Mouse (Mus musculus): Measurements from ENCODE around the gene Tmem274.

Tmem274 gene

DNA sequence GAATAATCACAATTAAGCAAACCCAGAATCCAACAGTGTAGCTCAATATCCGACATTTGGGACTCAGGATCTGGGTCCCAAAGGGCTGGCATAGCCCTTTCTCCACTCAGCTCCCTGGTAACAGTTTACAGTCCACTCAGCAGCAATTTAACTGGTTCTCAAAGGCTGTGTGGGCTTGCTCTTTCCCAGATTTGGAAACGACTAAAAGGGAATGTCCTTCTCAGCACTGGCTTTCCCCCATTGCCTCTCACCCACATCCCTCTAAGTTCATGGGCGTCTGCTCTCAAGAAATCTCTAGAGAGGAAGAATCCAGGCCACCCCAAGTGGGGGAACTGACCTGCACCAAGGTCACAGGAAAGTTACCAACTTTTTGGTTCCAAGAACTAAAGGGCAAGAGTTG is 7.4 kb downstream of the Tmem274 start:
- no peak for DNase-seq

DNA sequence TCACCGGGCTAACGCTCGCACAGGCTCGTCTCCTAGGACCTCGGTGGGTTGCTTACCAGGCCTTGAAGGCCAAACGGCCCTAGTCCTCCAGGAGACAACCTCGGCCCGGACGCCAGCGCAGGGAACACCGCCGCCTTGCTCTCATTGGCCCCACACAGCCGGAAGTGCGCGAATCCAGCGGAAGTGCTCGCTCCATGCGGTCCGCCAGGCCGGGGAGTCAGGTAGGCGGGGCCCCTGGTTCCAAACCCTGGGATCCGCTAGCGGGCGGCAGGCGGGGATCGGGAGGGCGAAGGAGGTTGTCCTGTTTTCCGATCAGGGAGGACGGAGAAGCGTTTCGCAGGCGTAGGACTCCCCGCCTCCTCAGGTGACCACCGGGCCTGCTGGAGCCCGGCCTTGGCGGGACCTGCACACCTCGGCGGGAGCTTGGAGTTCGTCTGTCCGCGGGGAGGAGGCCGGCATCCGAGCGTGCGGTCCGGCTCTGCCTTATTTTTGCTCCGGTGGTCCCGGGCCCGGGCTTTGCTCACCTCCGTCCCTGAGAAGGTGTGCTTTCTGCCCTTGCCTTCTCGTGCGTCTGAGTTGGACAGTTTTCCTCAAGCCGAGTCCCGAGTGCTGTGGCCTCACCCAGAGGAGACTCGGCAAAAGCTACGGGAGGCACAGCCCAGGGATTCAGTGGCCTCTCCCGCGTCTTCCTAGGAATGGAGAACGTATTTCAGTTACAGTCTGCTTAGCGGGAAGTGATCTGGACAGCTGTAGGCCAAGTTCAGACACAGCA is 8.1 kb downstream of the Tmem274 start, which contains the start of the genes Nmnat1 and Lzic:
Gene Nmnat1 (minus strand): TSS at position 150 of the 772 bp plus-strand sequence.
Gene Lzic (plus strand): TSS at position 177 of the 772 bp plus-strand sequence.
- DNase-seq: peak; percentile 95 to 96

DNA sequence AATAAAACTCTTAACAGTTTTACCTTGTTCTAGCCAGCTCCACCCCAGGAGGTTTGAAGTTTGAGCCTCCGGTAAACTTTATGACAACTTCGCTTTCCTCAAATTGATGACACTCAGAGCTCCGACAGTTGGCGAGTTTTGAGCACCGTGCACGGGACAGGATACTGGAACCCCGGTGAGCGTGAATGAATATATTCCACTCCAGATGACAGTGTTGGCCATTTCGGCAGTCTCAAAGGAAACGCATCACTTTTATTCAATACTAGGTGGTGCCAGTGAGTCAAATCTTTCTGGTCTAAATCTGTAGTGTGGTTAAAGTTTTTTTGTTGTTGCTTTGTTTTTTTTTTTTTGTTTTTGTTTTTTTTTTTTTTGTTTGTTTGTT is 8.6 kb downstream of the Tmem274 start:
- DNase-seq: peak in 1 of 2 experiments; percentile 29

DNA sequence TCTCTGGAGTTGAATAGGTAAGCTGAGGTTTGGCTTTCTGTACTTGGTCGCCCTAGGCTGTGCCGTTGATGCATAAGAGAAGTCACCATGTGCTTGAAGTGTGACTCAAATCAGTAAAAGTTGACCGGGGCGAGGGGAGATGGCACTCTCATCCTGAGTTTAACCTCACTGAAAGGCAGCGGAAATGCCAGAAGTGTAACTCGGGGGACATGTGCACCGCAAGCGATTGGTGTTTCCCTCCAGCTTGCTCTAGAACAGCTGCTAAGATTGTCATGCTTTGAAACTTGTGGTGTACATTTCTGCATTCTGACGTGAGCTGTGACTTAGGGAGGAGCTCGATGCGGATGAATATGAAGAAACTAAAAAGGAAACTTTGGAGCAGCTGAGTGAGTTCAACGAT is 10.6 kb downstream of the Tmem274 start:
- no peak for DNase-seq

DNA sequence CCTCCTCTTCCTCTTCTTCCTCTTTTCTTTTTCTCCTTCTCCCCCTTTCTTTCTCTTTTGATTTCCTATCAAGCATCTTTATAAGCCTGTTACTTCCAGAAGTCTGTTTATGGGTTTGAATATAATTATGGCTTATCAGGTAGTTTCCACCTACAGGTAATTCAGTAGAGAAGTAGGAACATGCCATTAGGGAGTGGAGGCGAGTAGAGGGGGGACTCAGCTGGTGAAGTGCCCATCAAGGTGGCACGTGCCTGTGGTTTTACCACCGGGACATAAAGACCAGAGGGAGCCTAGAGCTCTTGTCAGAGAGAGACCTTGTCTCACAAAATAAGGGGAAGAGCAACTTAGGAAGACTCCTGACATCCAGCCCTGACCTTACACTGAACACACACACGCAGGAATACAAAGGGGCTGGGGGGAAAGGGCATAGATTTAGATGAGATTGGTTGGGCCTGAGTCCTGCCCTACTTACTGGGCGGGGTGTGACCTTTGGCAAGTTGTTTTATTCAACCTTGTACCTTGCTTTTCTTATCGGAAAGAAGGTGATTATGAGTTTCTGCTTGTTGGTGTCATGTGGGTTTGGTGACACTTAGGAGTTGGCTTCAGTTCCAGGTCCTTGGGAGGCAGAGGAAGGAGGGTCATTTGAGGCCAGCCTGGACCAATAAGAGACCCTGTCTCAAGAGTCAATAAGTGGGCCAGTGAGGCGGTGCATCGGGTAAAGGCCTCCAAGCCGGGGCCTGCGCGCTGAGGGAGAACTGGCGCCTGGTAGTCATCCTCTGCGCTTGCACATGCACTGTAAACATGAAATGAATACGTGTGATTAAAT is 12.4 kb downstream of the Tmem274 start:
- no peak for DNase-seq

DNA sequence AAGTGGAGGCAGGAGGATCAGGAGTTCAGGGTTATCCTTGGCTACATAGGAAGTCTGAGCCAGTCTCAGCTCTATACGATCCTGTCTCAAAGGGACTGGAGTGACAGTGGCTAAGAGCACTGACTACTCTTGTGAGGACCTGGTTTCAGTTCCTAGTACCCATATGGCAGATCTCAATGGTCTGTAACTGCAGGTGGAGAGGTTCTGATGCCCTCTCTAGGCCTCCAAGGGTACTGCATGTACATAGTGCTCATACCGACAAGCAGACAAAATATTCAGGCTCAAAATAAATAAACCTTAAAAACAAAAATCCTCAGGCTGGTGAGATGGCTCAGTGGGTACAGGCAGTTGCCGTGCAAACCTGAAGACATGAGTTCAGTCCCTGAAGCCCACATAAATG is 14.0 kb downstream of the Tmem274 start:
- no peak for DNase-seq

DNA sequence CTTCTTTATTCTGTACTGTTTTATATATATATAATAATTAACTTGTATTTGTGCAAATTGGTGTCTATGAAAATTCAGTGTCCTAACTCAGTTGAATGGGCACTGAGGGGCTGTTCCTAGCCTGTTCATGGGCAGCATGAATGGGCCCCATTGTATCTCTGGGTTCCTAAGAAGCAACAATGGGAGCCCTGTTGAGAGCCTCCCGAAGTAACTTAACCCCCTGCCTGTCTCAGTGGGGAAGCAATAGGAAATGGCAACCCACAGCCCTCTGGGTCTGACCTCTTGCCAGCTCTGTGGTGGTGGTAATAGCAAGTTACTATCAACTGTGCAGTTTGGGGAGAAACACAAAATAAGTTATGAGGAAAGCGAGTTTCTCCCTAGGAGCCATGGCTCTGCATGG is 19.4 kb downstream of the Tmem274 start:
- DNase-seq: no peak

DNA sequence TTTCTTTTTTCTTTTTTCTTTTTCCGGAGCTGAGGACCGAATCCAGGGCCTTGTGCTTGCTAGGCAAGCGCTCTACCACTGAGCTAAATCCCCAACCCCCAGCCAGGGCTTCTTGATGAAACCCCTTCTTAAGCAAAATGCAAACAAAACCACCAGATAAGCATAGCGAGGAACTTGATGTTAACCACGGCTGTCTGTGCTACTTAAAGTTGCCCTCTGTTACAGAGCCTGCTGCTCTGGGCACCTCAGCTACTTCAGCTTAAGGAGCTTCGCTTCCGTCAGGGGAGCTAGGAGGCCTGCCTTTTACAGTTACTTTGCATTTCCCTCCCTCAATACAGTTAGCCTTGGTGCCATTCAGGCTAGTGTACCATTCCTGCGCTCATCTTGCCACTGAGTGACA is 21.7 kb downstream of the Tmem274 start:
- no peak for DNase-seq

DNA sequence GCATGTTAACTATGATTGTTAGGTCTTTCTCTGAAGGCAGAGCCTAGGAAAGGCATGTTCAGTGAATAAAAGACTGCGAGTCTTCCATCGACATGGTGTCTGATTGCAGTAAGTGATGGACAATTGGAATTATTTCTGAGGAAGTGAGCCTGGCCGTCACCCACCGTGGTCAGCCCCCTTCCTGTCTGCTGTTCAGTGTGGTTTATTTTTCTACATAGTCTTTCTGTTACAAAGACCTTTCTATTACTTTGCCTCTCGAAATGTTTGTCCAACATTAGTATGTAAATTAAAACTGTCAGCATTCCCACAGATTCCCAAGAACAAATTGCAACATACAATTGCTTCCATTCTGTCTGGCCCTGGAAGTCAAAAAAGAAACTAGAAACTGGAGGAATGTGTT is 22.6 kb downstream of the Tmem274 start:
- no peak for DNase-seq

DNA sequence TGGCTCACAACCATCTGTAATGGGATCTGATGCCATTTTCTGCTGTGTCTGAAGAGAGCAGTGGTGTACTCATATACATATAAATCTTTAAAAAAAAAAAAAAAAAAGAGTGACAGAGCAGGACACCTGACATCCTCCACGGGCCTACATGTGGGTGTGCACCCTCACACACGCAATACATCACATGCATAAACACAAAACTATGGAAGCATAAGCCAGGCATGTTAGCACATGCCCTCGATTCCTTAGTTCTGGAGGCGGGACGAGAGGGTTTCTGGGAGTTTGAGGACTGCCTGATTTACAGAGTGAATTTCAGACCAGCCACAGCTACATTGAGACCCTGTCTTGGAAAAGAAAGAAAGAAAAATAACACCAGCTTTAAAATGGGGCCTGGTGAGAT is 27.2 kb downstream of the Tmem274 start:
- DNase-seq: no peak

DNA sequence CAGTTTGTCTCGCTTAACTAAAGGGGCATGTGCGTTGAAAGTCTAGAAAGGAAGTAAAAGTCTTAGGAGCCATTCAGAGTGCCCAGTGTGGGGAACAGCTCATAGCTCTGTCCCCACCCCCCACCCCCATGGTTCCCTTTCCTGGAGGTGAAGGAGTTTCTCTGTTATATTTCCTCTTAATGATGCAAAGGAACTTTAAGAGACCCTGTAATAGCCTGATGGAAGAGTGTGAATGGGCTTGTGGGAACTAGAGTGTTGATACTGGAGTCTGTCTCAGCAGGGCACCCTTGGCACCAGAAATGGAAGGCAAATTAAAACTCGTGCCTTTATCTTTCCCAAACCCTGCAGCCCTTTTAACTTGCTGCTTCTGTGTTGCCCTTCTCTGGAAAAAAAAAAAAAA is 27.7 kb downstream of the Tmem274 start:
- no peak for DNase-seq

DNA sequence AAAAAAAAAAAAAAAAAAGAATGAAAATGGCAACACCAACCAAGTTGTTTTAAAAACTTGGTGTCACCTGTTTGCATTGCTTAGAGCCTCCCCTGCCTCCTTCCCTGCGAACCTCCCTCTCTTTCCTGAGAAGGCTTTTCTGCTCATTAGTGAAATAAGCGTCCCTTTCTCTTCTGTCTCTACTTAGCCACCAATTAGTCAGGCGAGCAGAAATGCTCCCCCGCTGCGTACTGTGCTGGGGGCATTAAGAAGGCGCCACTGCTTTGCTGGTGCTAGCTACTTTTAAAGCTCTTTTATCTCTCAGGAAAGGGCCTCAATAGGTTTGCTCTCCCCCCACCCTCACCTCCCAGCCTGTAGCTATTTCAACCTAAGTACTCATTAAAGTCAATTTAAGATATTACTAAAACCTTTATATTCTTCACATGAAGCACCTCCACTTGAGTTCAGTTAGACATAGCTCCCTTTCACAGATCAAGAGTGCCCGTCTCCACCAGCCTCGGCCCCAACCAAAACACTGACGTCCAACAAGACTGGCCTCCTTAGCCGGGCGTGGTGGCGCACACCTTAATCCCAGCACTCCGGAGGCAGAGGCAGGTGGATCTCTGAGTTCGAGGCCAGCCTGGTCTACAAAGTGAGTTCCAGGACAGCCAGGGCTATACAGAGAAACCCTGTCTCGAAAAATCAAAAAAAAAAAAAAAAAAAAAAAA is 28.2 kb downstream of the Tmem274 start:
- DNase-seq: no peak

DNA sequence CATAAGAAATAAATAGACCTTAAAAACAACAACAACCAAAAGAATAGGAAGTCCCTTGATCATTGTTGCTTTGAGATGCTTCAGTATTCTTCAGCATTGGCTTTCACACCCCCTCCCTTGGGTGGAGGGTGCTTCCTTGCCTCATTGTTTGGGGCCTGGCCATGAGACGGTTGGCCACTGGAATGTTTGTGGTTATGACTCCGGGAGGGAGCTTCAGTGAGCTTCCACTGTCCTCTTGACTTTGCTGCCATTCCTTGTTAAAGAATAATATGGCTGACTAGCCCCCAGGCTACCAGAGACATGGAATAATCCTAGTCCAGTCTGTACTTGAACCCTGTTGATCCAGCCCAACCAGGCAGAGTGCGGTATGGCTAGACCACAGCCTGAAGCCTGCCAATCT is 29.7 kb downstream of the Tmem274 start:
- no peak for DNase-seq

DNA sequence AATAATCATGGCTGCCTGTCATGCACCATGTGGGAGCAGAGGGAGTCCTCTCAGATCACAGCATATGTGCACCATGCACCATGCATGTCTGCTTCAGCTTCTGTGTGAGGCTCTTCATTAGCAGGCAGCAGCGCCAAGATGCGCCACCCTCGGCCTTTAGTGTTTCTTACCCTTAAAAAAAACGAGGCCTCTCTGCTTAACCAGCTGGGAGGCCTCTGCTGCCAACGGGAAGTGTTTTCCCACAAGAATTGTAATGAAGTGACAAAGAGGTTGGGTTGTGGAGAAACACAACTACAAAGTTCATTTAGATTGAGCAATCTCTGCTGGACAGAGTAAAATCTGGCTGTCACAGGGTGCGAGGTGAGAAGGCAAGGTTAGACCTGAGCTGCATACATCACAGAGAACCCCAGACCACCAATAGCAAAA is 34.1 kb downstream of the Tmem274 start:
- no peak for DNase-seq

DNA sequence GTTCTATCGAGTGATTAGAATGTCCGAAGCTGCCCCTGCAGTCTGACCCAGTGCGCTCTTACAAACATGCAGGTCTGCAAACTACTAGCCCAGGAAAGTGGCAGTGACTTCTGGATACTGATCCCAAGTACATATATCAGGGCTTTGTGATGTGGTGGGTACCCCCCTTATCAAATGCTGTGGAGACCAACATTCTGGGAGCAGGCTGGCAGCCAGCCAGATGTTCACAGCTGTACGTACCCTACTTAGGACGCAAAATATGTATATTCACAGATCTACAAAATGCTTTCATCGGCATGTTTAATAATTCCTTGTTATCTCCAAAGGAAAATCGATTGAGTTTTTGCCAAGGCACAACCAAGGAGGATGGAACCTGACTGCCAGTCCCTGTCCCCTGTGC is 34.9 kb downstream of the Tmem274 start:
- DNase-seq: no peak

DNA sequence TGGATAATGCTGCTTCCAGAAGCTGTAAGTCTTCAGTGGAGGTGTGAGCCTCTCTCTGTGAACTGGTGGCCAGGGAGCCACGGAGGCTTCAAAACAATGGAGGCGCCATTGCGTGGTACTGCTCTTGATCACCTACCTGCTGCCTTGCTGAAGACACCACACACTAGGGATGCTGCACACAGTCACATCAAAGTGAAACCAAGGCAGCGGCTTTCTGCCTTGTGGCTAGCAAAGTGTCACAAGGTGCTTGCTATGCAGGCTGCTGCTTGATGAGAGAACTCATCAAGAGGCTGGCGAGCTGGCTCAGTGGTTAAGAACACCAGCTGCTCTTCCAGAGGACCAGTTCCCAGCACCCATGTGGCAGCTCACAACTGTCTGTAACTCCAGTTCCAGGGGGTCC is 38.5 kb downstream of the Tmem274 start:
- DNase-seq: no peak

DNA sequence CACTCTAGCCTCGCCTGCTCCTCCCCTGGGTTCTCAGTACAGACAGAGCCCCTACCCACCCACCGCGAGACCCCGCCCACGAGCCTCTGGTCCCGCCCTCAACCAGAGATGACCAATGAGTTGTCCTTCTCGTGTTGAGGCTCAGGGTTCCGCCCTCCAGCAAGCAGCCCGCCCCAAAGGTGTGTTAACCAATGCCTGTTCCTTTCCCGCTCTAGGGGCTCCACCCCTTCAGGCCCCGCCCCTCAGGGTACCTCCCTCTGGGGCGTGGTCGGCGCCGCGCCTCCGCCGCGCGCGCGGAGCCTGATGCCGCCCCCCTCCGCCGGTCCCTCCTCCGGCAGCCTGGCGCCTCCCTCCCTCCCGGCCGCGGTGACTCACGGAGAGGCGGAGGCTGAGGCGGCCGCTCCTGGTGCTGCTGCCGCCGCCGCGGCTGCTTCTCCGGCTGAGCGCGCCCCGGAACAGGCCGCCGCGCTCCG is 40.7 kb downstream of the Tmem274 start, which contains the start of gene Ctnnbip1:
Gene Ctnnbip1 (plus strand): TSS at position 369 of the 473 bp plus-strand sequence.
- peak; percentile 95 to 98 for DNase-seq

DNA sequence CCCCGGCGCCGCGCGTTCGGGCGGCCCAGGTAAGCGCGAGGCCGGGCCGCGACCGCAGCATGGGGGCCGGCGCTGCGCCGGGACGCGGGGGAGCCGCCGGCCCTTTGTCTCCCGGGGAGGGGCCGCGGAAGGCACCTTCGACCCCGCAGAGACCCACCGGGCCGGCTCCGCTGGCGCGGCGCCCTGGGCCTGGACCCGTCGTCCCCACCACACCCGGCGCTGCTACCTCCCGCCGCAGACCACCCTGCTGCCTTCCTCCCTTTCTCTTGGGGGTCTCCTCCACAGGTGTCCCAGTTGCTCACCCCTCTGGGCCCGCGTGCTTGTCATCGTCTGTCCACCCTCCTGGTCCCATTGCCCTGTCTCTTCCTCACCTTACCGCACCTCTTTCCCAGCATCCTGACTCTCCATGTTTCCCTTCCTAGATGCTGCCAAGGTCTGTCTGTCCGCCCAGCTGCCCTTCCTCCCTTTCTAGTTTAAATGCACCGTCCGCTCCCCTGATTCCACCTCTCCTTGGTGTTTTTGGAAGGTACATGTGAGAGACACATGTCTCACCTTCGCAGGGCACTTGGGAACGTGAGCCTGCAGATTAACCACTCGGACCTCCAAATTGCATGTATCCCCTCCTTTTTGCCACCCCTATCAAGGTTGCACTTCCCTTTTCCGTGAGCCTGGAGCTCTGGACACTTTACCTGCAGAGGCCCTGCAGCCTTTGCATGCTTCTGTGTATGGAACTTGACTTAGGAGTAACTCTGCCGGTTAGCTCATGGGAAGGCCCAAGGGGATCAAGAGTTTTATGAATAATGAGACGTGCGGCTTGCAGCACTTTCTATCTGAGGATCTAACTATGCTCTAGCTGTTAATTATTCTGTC is 41.4 kb downstream of the Tmem274 start:
- peak in 1 of 2 experiments; percentile 29 for DNase-seq

DNA sequence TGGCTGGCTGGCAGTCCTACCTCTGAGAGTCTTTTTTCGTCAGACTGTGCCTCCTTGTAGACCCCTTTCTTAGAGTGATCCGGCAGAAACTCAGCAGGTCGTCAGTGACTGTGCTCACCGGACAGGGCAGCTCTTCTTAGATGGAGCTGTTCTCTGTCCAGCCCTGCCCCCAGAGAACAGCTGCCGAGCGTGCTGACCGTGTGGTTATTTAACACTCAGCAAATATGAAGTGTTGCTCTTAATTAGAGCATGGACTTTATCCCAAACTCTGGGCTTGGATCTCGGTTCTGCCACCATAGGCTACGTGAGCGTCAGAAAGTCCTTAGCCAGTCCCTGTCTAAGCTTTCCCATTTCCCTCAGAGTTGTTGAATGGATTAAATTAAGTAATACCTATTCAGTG is 44.1 kb downstream of the Tmem274 start:
- no peak for DNase-seq

DNA sequence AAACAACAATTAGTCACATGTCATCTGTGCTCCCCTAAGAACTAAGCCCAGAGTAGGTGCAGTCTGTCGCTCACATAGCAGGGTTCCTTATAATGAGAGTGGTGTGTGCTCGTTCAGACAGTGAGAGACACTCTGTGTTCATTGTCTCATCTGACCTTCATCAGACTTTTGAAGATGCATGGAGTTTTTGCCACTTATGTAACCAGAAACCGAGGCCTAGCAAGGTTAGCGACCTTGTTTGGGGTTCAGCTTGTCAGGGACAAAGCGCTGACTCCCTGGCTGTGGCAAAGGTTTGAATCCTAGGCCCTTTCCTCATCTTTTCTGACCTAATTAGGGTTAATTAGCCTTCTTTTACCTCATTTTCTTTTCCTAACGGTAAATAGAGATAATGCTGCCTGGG is 46.8 kb downstream of the Tmem274 start:
- DNase-seq: no peak

DNA sequence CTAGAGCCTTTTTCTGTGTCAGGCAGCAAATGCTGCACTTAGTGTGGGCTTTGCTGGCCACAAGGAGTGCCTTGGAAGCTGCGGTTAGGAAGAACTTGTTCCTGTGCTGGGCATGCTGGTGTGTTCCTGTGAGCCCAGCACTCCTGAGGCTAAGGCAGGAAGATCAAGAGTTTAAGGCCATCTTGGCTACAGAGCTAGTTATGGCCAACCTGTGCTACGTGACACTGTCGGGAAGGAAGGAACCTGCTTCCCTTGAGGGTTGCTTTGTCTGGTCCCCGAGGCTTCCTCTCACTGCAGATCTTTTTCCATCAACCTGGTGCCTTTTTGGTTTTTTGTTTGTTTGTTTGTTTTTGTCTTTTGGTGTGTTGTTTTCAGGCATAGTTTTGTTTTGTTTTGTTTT is 48.0 kb downstream of the Tmem274 start:
- DNase-seq: no peak

DNA sequence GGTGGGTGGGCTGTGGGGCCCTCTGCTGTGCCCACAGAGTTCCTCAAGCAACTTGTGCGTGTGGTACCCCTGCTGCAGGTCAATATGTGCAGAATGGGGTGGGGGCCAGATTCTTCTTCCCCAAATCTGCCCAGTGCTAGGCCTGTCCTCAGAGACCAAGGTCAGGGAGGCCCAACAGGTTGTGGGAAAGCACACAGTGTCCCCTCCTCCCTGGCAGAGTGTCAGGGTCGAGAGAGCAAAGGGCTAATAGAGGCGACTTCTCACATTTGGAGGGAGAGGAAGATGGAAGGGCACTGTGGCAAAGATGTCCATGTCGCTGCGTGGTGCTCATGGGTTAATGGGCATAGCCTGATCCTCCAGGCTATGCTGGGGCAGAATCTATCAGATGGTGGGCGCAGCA is 48.6 kb downstream of the Tmem274 start:
- no peak for DNase-seq
